Mouse (Mus musculus) heart, adult 2 months (tissue): ENCODE data around the gene Cnn2. TPM values are rescaled to one million over a fixed set of nuclear protein-coding genes. Genes with fewer than 3 reads are reported as not detected.

Source experiments
- DNase-seq, 2 experiments: peaks; one replicate each; pipeline ENCODE4 v3.0.0; 2021
- H3K27ac ChIP-seq: fragments of 200-600 bp; 2 replicates; pipeline ENCODE4 v1.8.1; 2022
- H3K27me3 ChIP-seq: fragments of 200-500 bp; 2 replicates; pipeline ENCODE4 v1.6.1; 2012; ENCODE audit warnings: mild to moderate bottlenecking, low read length, inconsistent platforms, mixed read lengths; ENCODE audit not compliant: control insufficient read depth, insufficient read depth
- H3K36me3 ChIP-seq: fragments of 200-500 bp; 2 replicates; pipeline ENCODE4 v1.6.1; 2012; ENCODE audit warnings: low read length, inconsistent platforms; ENCODE audit not compliant: control insufficient read depth, insufficient read depth
- H3K4me1 ChIP-seq: fragments of 200-500 bp; 2 replicates; pipeline ENCODE4 v1.6.1; 2011; ENCODE audit warnings: low read length; ENCODE audit not compliant: control insufficient read depth, insufficient read depth
- H3K4me3 ChIP-seq: fragments of 200-600 bp; 2 replicates; pipeline ENCODE4 v1.8.1; 2022
- H3K79me2 ChIP-seq: fragments of 200-500 bp; replicated peaks from 2 replicates; pipeline ENCODE4 v1.6.1; 2012; ENCODE audit warnings: mild to moderate bottlenecking, inconsistent platforms, low read length, moderate library complexity, mixed read lengths; ENCODE audit not compliant: control insufficient read depth, insufficient read depth
- H3K9ac ChIP-seq: fragments of 200-500 bp; 2 replicates; pipeline ENCODE4 v1.6.1; 2012; ENCODE audit warnings: low read depth, mild to moderate bottlenecking, control low read depth, inconsistent platforms, low read length, mixed read lengths
- CTCF ChIP-seq: fragments of 200-600 bp; IDR thresholded peaks from 2 replicates; pipeline ENCODE4 v1.8.1; 2022; ENCODE audit warnings: antibody characterized with exemption, mild to moderate bottlenecking, moderate library complexity
- EP300 ChIP-seq: fragments of 200-500 bp; IDR thresholded peaks from 2 replicates; pipeline ENCODE4 v1.6.1; 2011; ENCODE audit warnings: low read depth, low read length, control low read depth; ENCODE audit not compliant: insufficient read depth
- POLR2A ChIP-seq: fragments of 200-500 bp; IDR thresholded peaks from 2 replicates; pipeline ENCODE4 v1.6.1; 2011; ENCODE audit warnings: mild to moderate bottlenecking, low read depth, low read length, control low read depth; ENCODE audit not compliant: insufficient read depth
- WGBS: fragments of 180-500 bp; shearing (Covaris S2); methylation state at CpG from one replicate; pipeline ENCODE4 v1.1.7; 2018; 5-methylcytosine and 5-hydroxymethylcytosine counted together
- intact Hi-C: fragments of 180-260 bp; cut with DNase I; formaldehyde crosslinking; loops from one replicate; pipeline ENCODE4 v1.15.1; 2025
- polyA plus RNA-seq: library from polyadenylated mRNA; depleted of rRNA; stranded (reverse); fragments of >200 nt; gene quantifications from 2 replicates; pipeline ENCODE4 v1.2.3, GENCODE M21; 2012
- total RNA-seq, 2 experiments: library from RNA; stranded (reverse); gene quantifications; 2 replicates each; pipeline ENCODE4 v1.2.3; 2021

Gene Cnn2
- total and polyA plus RNA-seq, 3 experiments: 30.2 to 52.5 (median 39.3) TPM

GRCm38 (mm10) chr10:79966886-79967400, 21.4 kb upstream of the Cnn2 start:
- H3K9ac ChIP-seq: no peak overlapping the region
- peak in 1 of 2 experiments; percentile 73 for DNase-seq
- TF ChIP-seq EP300: 0 out of 2 replicates have a peak, but pooled peaks have one; percentile 27
- TF ChIP-seq POLR2A: no peak
- no peak for TF ChIP-seq CTCF
- H3K79me2 ChIP-seq: no peaks in the 10 kb centered on the region
- H3K4me1 ChIP-seq: no peaks in the 10 kb centered on the region
- H3K27me3 ChIP-seq: peaks cover 7% of the 10 kb centered on the region
- intact Hi-C loops: no loop called here
- no peaks in the 10 kb centered on the region for H3K36me3 ChIP-seq
- no peak overlapping the region for H3K4me3 ChIP-seq
- peak overlapping the region; percentile 78 for H3K27ac ChIP-seq
- 79% methylated on average over 5 of the region's 5 CpGs for WGBS

- no peaks in the 10 kb centered on the region for H3K36me3 ChIP-seq
- TF ChIP-seq POLR2A (no peak), EP300 (no peak), CTCF (no peak)
- no peak for DNase-seq
- no peaks in the 10 kb centered on the region for H3K4me1 ChIP-seq
- no peak overlapping the region for H3K9ac ChIP-seq
- H3K79me2 ChIP-seq: no peaks in the 10 kb centered on the region
- no peak overlapping the region for H3K4me3 ChIP-seq
- no peak overlapping the region for H3K27ac ChIP-seq
- intact Hi-C loops: no loop called here
- WGBS: 78% methylated on average over 1 of the region's 1 CpGs
- H3K27me3 ChIP-seq: peaks cover 7% of the 10 kb centered on the region
Measured at GRCm38 (mm10) chr10:79968181-79968580, 20.2 kb upstream of the Cnn2 start.

- Histone ChIP-seq H3K36me3 (no peaks in the 10 kb centered on the region), H3K4me1 (no peaks in the 10 kb centered on the region), H3K27ac (no peak overlapping the region), H3K4me3 (no peak overlapping the region), H3K27me3 (peaks cover 7% of the 10 kb centered on the region), H3K9ac (no peak overlapping the region), H3K79me2 (no peaks in the 10 kb centered on the region)
- intact Hi-C loops: no loop called here
- no peak for TF ChIP-seq POLR2A
- no peak for DNase-seq
- WGBS: 33% methylated on average over 3 of the region's 3 CpGs
Measured at GRCm38 (mm10) chr10:79969124-79969568, 19.2 kb upstream of the Cnn2 start.

- 6% methylated on average over 47 of the region's 47 CpGs for WGBS
- H3K36me3 ChIP-seq: no peaks in the 10 kb centered on the region
- no peaks in the 10 kb centered on the region for H3K4me1 ChIP-seq
- H3K9ac ChIP-seq: 0 out of 2 replicates have a peak within 1 kb of the TSS, but pooled peaks have one; percentile 14
- H3K27ac ChIP-seq: no peak within 1 kb of the TSS
- no peak for DNase-seq
- no peaks in the 10 kb centered on the region for H3K79me2 ChIP-seq
- H3K4me3 ChIP-seq: peak within 1 kb of the TSS; percentile 1; the same call in 1 of the 2 replicates
- no peak for TF ChIP-seq CTCF
- no peak for TF ChIP-seq POLR2A
- no peak for TF ChIP-seq EP300
- intact Hi-C loops: no loop called here
- H3K27me3 ChIP-seq: peaks cover 7% of the 10 kb centered on the region
Measured at GRCm38 (mm10) chr10:79970415-79971182, 17.8 kb upstream of the Cnn2 start, which contains the start of gene Grin3b. Grin3b (plus strand) TSS chr10:79970715.

- TF ChIP-seq EP300: no peak
- TF ChIP-seq CTCF: no peak
- TF ChIP-seq POLR2A: no peak
- H3K27ac ChIP-seq: no peak overlapping the region
- no peaks in the 10 kb centered on the region for H3K4me1 ChIP-seq
- H3K36me3 ChIP-seq: no peaks in the 10 kb centered on the region
- peak overlapping the region; percentile 1; the same call in 1 of the 2 replicates for H3K4me3 ChIP-seq
- WGBS: 4% methylated on average over 21 of the region's 21 CpGs
- no peaks in the 10 kb centered on the region for H3K79me2 ChIP-seq
- DNase-seq: no peak
- no peak overlapping the region for H3K9ac ChIP-seq
- peaks cover 7% of the 10 kb centered on the region for H3K27me3 ChIP-seq
- intact Hi-C loops: no loop called here
Measured at GRCm38 (mm10) chr10:79971183-79971497, 17.2 kb upstream of the Cnn2 start.

- intact Hi-C loops: no loop called here
- no peak overlapping the region for H3K27ac ChIP-seq
- DNase-seq: peak in 1 of 2 experiments; percentile 48
- H3K4me1 ChIP-seq: no peaks in the 10 kb centered on the region
- no peak overlapping the region for H3K4me3 ChIP-seq
- peaks cover 7% of the 10 kb centered on the region for H3K27me3 ChIP-seq
- TF ChIP-seq CTCF (no peak), POLR2A (no peak), EP300 (no peak)
- 25% methylated on average over 14 of the region's 14 CpGs for WGBS
- no peak overlapping the region for H3K9ac ChIP-seq
- H3K79me2 ChIP-seq: no peaks in the 10 kb centered on the region
- H3K36me3 ChIP-seq: no peaks in the 10 kb centered on the region
Measured at GRCm38 (mm10) chr10:79972831-79973230, 15.6 kb upstream of the Cnn2 start.
